ENCODE assay signal across 10 mouse cellular contexts in the genomic region with DNA sequence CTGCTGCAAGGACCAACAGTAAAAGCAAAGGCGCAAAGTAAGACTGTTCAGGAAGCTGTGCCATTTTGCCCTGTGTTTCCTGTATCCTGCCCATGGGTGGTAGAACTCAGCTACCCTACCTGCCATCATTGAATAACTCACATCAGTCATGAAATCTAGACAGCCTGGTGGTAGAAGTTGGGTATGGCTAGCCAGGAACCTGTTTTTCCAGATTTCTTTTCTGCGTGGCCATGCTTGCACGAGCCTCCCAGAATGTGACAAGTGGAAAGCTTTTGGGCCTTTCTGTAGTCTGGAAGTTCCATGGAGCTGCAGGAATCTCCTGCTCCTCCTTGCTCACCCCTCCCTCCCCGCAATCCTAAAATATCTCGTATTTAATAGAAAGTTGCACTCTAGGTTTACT. TPM values are rescaled to one million over a fixed set of nuclear protein-coding genes. Genes with fewer than 3 reads are reported as not detected.
A peak's percentile ranks its signal among the peaks of the same experiment; 100 is the strongest.
DNase-seq lines count a peak whose midpoint lies in the region; ATAC-seq and TF ChIP-seq lines count a peak whose summit lies in the region.
"Had no signal": no experiment of that assay in that cellular context is flagged by ENCODE, and none has a peak within 500 bp of the region (broad histone marks: within the 10 kb centered on the region; RNA-seq: fewer than 3 reads in every experiment).

No protein-coding gene starts in this region.

- no peaks in the 10 kb centered on the region for H3K27me3 ChIP-seq in intestine, postnatal 0 days (replicated peaks; ENCODE audit: control insufficient read depth, insufficient read depth, low read length)
- no peaks in the 10 kb centered on the region for H3K27me3 ChIP-seq in intestine, embryonic 15.5 days (replicated peaks)
- no peaks in the 10 kb centered on the region for H3K27me3 ChIP-seq in hindbrain, postnatal 0 days (ENCODE audit: insufficient read depth, low read length)
- H3K27me3 ChIP-seq in stomach, embryonic 14.5 days (ENCODE audit: control insufficient read depth, insufficient read depth, low read length): no peaks in the 10 kb centered on the region
- H3K27me3 ChIP-seq: liver, embryonic 13.5 days had no signal

- H3K27ac ChIP-seq in intestine, postnatal 0 days (ENCODE audit: low read depth, low read length): no peak overlapping the region
- no peak overlapping the region for H3K27ac ChIP-seq in intestine, embryonic 15.5 days
- 0 out of 2 replicates have a peak overlapping the region, but pooled peaks have one; percentile 11 for H3K27ac ChIP-seq in hindbrain, postnatal 0 days
- H3K27ac ChIP-seq in stomach, embryonic 14.5 days (ENCODE audit: low read length): no peak overlapping the region
- H3K27ac ChIP-seq: liver, embryonic 13.5 days had no signal

- peak; percentile 22; the same call in 1 of the 2 replicates for TF ChIP-seq CTCF in intestine, postnatal 0 days (IDR thresholded peaks at IDR 0.05; ENCODE audit: low read depth)
- TF ChIP-seq CTCF in hindbrain, postnatal 0 days (IDR thresholded peaks at IDR 0.05; ENCODE audit: low read depth): peak; percentile 48; the same call in 1 of the 2 replicates

- WGBS in intestine, postnatal 0 days: 64% methylated on average over 5 of the region's 5 CpGs
- 72% methylated on average over 5 of the region's 5 CpGs for WGBS in intestine, embryonic 15.5 days
- WGBS in hindbrain, postnatal 0 days: 47% methylated on average over 5 of the region's 5 CpGs
- 67% methylated on average over 5 of the region's 5 CpGs for WGBS in stomach, embryonic 14.5 days

- no peak overlapping the region for H3K9ac ChIP-seq in intestine, postnatal 0 days (ENCODE audit: low read depth, low read length)
- H3K9ac ChIP-seq in intestine, embryonic 15.5 days: no peak overlapping the region
- H3K9ac ChIP-seq in hindbrain, postnatal 0 days (replicated peaks; ENCODE audit: low read length): no peak overlapping the region
- H3K9ac ChIP-seq in stomach, embryonic 14.5 days (replicated peaks; ENCODE audit: low read depth, low read length): no peak overlapping the region
- H3K9ac ChIP-seq: liver, embryonic 13.5 days had no signal

- H3K9me3 ChIP-seq in intestine, postnatal 0 days (ENCODE audit: control insufficient read depth): no peaks in the 10 kb centered on the region
- no peaks in the 10 kb centered on the region for H3K9me3 ChIP-seq in intestine, embryonic 15.5 days
- H3K9me3 ChIP-seq in hindbrain, postnatal 0 days (ENCODE audit: low read length): no peaks in the 10 kb centered on the region
- no peaks in the 10 kb centered on the region for H3K9me3 ChIP-seq in stomach, embryonic 14.5 days (ENCODE audit: control insufficient read depth, low read depth, low read length)
- H3K9me3 ChIP-seq: liver, embryonic 13.5 days had no signal

- H3K4me1 ChIP-seq in intestine, postnatal 0 days (replicated peaks; ENCODE audit: control insufficient read depth, insufficient read depth, low read length): no peaks in the 10 kb centered on the region
- no peaks in the 10 kb centered on the region for H3K4me1 ChIP-seq in intestine, embryonic 15.5 days (replicated peaks)
- H3K4me1 ChIP-seq in hindbrain, postnatal 0 days (ENCODE audit: insufficient read depth, low read length): 0 out of 2 replicates have a peak, but pooled peaks cover 4% of the 10 kb centered on the region
- 0 out of 2 replicates have a peak, but pooled peaks cover 3% of the 10 kb centered on the region for H3K4me1 ChIP-seq in stomach, embryonic 14.5 days (ENCODE audit: control insufficient read depth, insufficient read depth, low read length)

- DNase-seq in urinary bladder, adult 18-20 months (ENCODE audit: low spot score in 2 of 2): peak; percentile 8
- DNase-seq in urinary bladder, postnatal 25 days (ENCODE audit: low spot score): no peak
- DNase-seq in hindbrain, postnatal 0 days (ENCODE audit: low spot score): no peak
- no peak for DNase-seq in adrenal gland, postnatal 4 days (ENCODE audit: low spot score in 2 of 2)
- no peak for DNase-seq in ovary, adult 18-20 months (ENCODE audit: low spot score)
- DNase-seq: liver, embryonic 13.5 days; thymus, adult 18-20 months had no signal

- no peak overlapping the region for H3K4me3 ChIP-seq in intestine, postnatal 0 days (ENCODE audit: low read depth, low read length)
- H3K4me3 ChIP-seq in intestine, embryonic 15.5 days (replicated peaks): no peak overlapping the region
- no peak overlapping the region for H3K4me3 ChIP-seq in hindbrain, postnatal 0 days (ENCODE audit: low read length)
- no peak overlapping the region for H3K4me3 ChIP-seq in stomach, embryonic 14.5 days (ENCODE audit: low read depth, low read length)
- H3K4me3 ChIP-seq: liver, embryonic 13.5 days had no signal

- H3K36me3 ChIP-seq in intestine, postnatal 0 days (ENCODE audit: control insufficient read depth, insufficient read depth): no peaks in the 10 kb centered on the region
- no peaks in the 10 kb centered on the region for H3K36me3 ChIP-seq in intestine, embryonic 15.5 days
- H3K36me3 ChIP-seq in hindbrain, postnatal 0 days (ENCODE audit: insufficient read depth, low read length): no peaks in the 10 kb centered on the region
- no peaks in the 10 kb centered on the region for H3K36me3 ChIP-seq in stomach, embryonic 14.5 days (ENCODE audit: control insufficient read depth, insufficient read depth, low read length)
- H3K36me3 ChIP-seq: liver, embryonic 13.5 days had no signal

- ATAC-seq in intestine, postnatal 0 days: no peak
- no peak; the same call in 1 of the 2 replicates for ATAC-seq in intestine, embryonic 15.5 days
- ATAC-seq in hindbrain, postnatal 0 days: no peak
- ATAC-seq in stomach, embryonic 14.5 days (ENCODE audit: insufficient number of reproducible peaks, insufficient read depth, low FRiP score, low read depth): 0 out of 2 replicates have a peak, but pooled peaks have one; percentile 42

- no peak overlapping the region for H3K4me2 ChIP-seq in intestine, postnatal 0 days (replicated peaks; ENCODE audit: low read depth)
- H3K4me2 ChIP-seq in intestine, embryonic 15.5 days (replicated peaks): no peak overlapping the region
- no peak overlapping the region for H3K4me2 ChIP-seq in hindbrain, postnatal 0 days (ENCODE audit: low read depth, low read length)
- H3K4me2 ChIP-seq in stomach, embryonic 14.5 days (replicated peaks; ENCODE audit: low read depth, low read length): no peak overlapping the region
- H3K4me2 ChIP-seq: liver, embryonic 13.5 days had no signal

RNA-seq across cellular contexts. Expression of gene Cecr2, which starts 49.1 kb away (rescaled TPM):
- 0.13 and 0.26 TPM in 2 replicates for polyA plus RNA-seq in intestine, postnatal 0 days (2015; fragmentation: Nextera tagmentation; extraction: Ambion mirVana)
- polyA plus RNA-seq in intestine, embryonic 15.5 days (2015; fragmentation: Nextera tagmentation; extraction: Ambion mirVana): 0.88 and 1.2 TPM in 2 replicates
- 13.2 and 16.9 TPM in 2 replicates for total RNA-seq in hindbrain, postnatal 0 days (2014; rRNA removed)
- 2.9 and 3.4 TPM in 2 replicates for polyA plus RNA-seq in hindbrain, postnatal 0 days (2015; fragmentation: Nextera tagmentation; extraction: Ambion mirVana)
- polyA plus RNA-seq in stomach, embryonic 14.5 days (2014; fragmentation: Nextera tagmentation; extraction: Ambion mirVana): 2.3 and 3.3 TPM in 2 replicates
- total RNA-seq in adrenal gland, postnatal 4 days (2021): 10 to 100 TPM; 15.3 to 16.1 TPM

RNA-seq across cellular contexts. Expression of gene Slc25a18, which starts 58.2 kb away (rescaled TPM):
- polyA plus RNA-seq in intestine, postnatal 0 days (2015; fragmentation: Nextera tagmentation; extraction: Ambion mirVana): not detected in 2 replicates
- polyA plus RNA-seq in intestine, embryonic 15.5 days (2015; fragmentation: Nextera tagmentation; extraction: Ambion mirVana): 0.09 and 0.10 TPM in 2 replicates
- 94.7 and 105 TPM in 2 replicates for total RNA-seq in hindbrain, postnatal 0 days (2014; rRNA removed)
- 53.8 and 54.1 TPM in 2 replicates for polyA plus RNA-seq in hindbrain, postnatal 0 days (2015; fragmentation: Nextera tagmentation; extraction: Ambion mirVana)
- 0.20 TPM in 1 of 2 replicates, not detected in the other for polyA plus RNA-seq in stomach, embryonic 14.5 days (2014; fragmentation: Nextera tagmentation; extraction: Ambion mirVana)
- total RNA-seq in adrenal gland, postnatal 4 days (2021): 1 to 10 TPM; 1.8 to 2.1 TPM

Comparison
In these comparisons a context has a peak if more than half of its experiments do, and no peak if none do; other contexts are left out.
1. DNase-seq: peak in urinary bladder, adult 18-20 months (2 of 2); none in urinary bladder, postnatal 25 days (single experiment), hindbrain, postnatal 0 days (single experiment), adrenal gland, postnatal 4 days (0 of 2) and ovary, adult 18-20 months (single experiment).
2. RNA of gene Slc25a18, which starts 58.2 kb away (polyA plus RNA-seq): 53.8 to 54.1 TPM in hindbrain, postnatal 0 days; 0.20 TPM in stomach, embryonic 14.5 days, 0.09 to 0.10 TPM in intestine, embryonic 15.5 days and not detected in intestine, postnatal 0 days; every median in the first group is over 10 times any median in the second.